Mouse (Mus musculus): ENCODE results near the gene Ropn1l. TPM values are rescaled to one million over a fixed set of nuclear protein-coding genes. Genes with fewer than 3 reads are reported as not detected.

The Ropn1l gene
- total RNA-seq, 2 experiments from 2014 or later, result 0.27 TPM; not detected in 1

GRCm38 (mm10) chr15:31452336-31453097 is 1.0 kb downstream of the Ropn1l start:
- DNase-seq, result no peak
- intact Hi-C loops (cut with DNase I), result loop anchor here (5.0 kb wide), 1 partner anchor 85 kb away; the partner anchor contains the start of gene Ankrd33b

GRCm38 (mm10) chr15:31449772-31450171 is 3.8 kb downstream of the Ropn1l start:
- no peak for DNase-seq
- intact Hi-C loops (cut with DNase I), result loop anchor here (5.0 kb wide), 1 partner anchor 82 kb away; the partner anchor contains the start of gene Ankrd33b

GRCm38 (mm10) chr15:31447121-31447520 is 6.4 kb downstream of the Ropn1l start:
- intact Hi-C loops (cut with DNase I), result loop anchor here (1.0 kb wide), 1 partner anchor 131 kb away; no protein-coding TSS in a partner anchor
- peak in 1 of 2 experiments; percentile 21 for DNase-seq

GRCm38 (mm10) chr15:31442698-31443097 is 10.8 kb downstream of the Ropn1l start:
- no peak for DNase-seq
- intact Hi-C loops (cut with DNase I), result loop anchor here (2.0 kb wide), 1 partner anchor 124 kb away; no protein-coding TSS in a partner anchor

- DNase-seq, result no peak
- intact Hi-C loops (cut with DNase I), result loop anchor here (2.0 kb wide), 1 partner anchor 123 kb away; no protein-coding TSS in a partner anchor
Measured at GRCm38 (mm10) chr15:31441996-31442395, 11.5 kb downstream of the Ropn1l start.

GRCm38 (mm10) chr15:31436811-31437210 is 16.7 kb downstream of the Ropn1l start:
- peak in 1 of 2 experiments; percentile 38 for DNase-seq

GRCm38 (mm10) chr15:31436083-31436482 is 17.5 kb downstream of the Ropn1l start:
- no peak for DNase-seq
- intact Hi-C loops (cut with DNase I), result no loop called here

More at GRCm38 (mm10) chr15:31436811-31437210, 16.7 kb downstream of the Ropn1l start:
- intact Hi-C loops (cut with DNase I), result no loop called here

- no peak for DNase-seq
- intact Hi-C loops (cut with DNase I), result no loop called here
Measured at GRCm38 (mm10) chr15:31433768-31434167, 19.8 kb downstream of the Ropn1l start.

GRCm38 (mm10) chr15:31431847-31432246 is 21.7 kb downstream of the Ropn1l start:
- no peak for DNase-seq
- intact Hi-C loops (cut with DNase I), result no loop called here

GRCm38 (mm10) chr15:31430014-31430413 is 23.5 kb downstream of the Ropn1l start:
- intact Hi-C loops (cut with DNase I), result no loop called here
- no peak for DNase-seq

GRCm38 (mm10) chr15:31429429-31429828 is 24.1 kb downstream of the Ropn1l start:
- DNase-seq, result no peak
- intact Hi-C loops (cut with DNase I), result no loop called here

- no peak for DNase-seq
Measured at GRCm38 (mm10) chr15:31428571-31428970, 25.0 kb downstream of the Ropn1l start.

GRCm38 (mm10) chr15:31427390-31427789 is 26.1 kb downstream of the Ropn1l start:
- intact Hi-C loops (cut with DNase I), result no loop called here

More at GRCm38 (mm10) chr15:31428571-31428970, 25.0 kb downstream of the Ropn1l start:
- intact Hi-C loops (cut with DNase I), result no loop called here

GRCm38 (mm10) chr15:31426066-31426706 is 27.4 kb downstream of the Ropn1l start:
- intact Hi-C loops (cut with DNase I), result no loop called here
- no peak for DNase-seq

More at GRCm38 (mm10) chr15:31427390-31427789, 26.1 kb downstream of the Ropn1l start:
- no peak for DNase-seq

- no peak for DNase-seq
- intact Hi-C loops (cut with DNase I), result no loop called here
Measured at GRCm38 (mm10) chr15:31422649-31423369, 30.7 kb downstream of the Ropn1l start.

- DNase-seq, result no peak
Measured at GRCm38 (mm10) chr15:31419037-31419436, 34.5 kb downstream of the Ropn1l start.

GRCm38 (mm10) chr15:31418686-31419024 is 34.9 kb downstream of the Ropn1l start:
- intact Hi-C loops (cut with DNase I), result no loop called here
- DNase-seq, result no peak

More at GRCm38 (mm10) chr15:31419037-31419436, 34.5 kb downstream of the Ropn1l start:
- intact Hi-C loops (cut with DNase I), result no loop called here

GRCm38 (mm10) chr15:31417796-31418685 is 35.5 kb downstream of the Ropn1l start:
- DNase-seq, result peak in 1 of 2 experiments; percentile 32
- intact Hi-C loops (cut with DNase I), result no loop called here

GRCm38 (mm10) chr15:31417409-31417795 is 36.1 kb downstream of the Ropn1l start:
- intact Hi-C loops (cut with DNase I), result no loop called here
- no peak for DNase-seq

GRCm38 (mm10) chr15:31415181-31415580 is 38.4 kb downstream of the Ropn1l start:
- intact Hi-C loops (cut with DNase I), result no loop called here
- DNase-seq, result no peak
